Mouse (Mus musculus): ENCODE measurements at regions not wholly inside any gene's neighbourhood (a gene's known extent, or its start where the extent isn't known, plus 50 kb on each side); places are given as distances from the start of the nearest gene placed in this dataset.

GRCm38 (mm10) chr9:41479854-41480749 lies 318.6 kb upstream of the Ubash3b start:
- TF ChIP-seq CTCF (IDR thresholded peaks at IDR 0.05; ENCODE audit: low read depth) (no peak), EP300 (IDR thresholded peaks at IDR 0.05; ENCODE audit: low read depth) (no peak)

Data from liver, embryonic 14.5 days (tissue).